Mouse (Mus musculus) spleen, postnatal 36 days (tissue): Measurements from ENCODE around the gene 4930402F06Rik.
A peak's percentile ranks its signal among the peaks of the same experiment; 100 is the strongest.

Experiments
- DNase-seq, 2 experiments: peaks; one replicate each; pipeline ENCODE4 v3.0.0; 2022; ENCODE audit warnings: low spot score in 2 of 2, mixed read lengths in 1 of 2

Gene 4930402F06Rik

DNA sequence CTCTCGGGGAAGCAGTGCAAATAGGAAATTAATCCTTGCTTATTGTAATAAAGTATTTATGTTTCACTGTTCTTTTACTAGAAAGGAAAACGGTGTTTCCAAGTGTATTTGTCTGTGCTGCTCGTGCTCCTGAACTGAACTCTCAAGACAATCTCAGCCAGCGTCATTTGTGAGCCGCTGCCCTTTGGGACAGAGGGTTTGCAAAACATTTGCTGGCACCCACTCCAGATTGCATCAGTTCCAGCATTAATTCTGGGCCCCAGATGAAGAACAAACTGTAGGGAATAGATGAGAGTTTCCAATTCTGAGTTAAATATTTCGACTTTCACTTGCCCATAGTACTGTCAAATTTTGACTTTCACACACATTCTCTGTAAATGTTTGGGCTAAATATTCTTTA is 58.3 kb downstream of the 4930402F06Rik start:
- no peak for DNase-seq

DNA sequence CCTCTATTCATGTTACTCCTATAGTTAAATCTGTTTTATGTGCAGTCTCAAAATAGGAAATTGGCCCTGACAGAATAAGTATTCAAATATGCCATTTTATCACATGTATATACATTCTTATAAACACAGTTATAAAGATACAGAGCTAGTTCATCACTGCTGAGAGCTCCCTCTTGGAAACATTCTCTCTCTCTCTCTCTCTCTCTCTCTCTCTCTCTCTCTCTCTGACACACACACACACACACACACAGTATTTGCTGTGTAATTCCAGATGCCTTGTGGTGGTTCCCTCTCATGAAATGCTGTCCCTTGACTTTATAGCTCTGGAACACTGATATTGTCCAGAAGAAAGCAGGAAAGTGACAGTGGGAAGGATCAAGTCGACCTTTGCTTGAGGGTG is 58.9 kb downstream of the 4930402F06Rik start:
- no peak for DNase-seq

DNA sequence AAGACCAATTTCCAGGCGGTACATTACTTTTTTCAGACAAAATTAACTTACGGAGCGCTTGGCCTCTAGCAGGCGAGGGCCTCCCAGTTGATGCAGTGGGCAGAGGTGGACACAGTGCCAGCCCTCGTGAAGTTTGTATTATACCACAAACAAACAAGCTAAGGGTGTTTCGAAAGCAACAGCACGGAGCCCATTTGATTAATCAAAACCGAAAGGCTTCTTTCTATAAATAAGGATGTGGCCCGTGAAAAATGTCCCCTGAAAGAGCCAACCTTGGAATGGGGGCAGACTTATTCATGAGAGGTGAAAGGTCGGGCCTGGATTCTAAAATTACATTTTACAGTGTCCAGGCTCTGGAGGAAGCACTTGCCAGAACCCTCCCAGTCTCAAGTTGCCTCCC is 59.6 kb downstream of the 4930402F06Rik start:
- no peak for DNase-seq

DNA sequence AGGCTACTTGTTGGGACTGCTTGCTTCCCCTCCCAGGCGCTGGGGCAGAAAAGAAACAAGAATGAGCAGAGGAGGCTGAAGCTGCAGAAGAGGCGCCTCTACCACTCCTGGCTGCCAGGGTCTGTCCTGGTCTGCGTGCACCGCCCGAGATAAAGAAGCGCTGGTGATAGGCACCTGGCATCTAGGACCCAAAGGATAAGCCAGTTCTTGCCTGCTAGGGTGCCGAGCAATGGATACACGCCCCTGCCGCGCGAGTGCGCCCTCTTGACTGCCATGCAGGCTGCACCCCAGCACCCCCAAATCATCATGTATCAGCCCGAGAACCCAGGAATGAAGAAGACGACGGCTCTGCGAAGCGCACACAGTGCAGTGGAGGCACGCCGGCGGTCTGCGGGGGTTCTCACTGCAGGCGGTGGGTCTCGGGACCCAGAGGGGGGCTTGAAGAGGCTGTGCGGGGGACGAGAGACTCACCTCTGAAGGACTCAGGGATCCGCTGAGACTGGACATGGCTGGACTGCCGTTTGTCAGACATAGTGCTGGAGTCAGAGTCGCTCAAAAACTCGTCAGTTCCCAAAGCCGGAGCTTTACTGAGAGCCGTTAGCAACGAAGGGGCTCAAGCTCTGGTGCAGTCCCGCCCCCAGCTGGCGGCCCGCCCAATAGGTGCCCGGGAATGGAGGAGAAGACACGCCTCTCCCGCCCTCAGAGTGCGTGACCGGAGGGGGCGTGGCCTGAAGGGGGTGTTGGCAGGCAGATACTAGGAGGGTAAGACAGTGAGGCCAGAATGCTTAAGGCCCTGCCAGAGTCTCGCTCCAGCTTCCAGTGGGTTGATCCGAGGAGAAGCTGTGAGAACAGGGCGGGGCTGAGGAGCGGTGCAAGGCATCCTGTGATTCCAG is 60.3 kb downstream of the 4930402F06Rik start, which contains the start of gene Stom:
Gene Stom (minus strand): TSS at position 589 of the 893 bp plus-strand sequence.
- DNase-seq, result peak; percentile 99 to 100

DNA sequence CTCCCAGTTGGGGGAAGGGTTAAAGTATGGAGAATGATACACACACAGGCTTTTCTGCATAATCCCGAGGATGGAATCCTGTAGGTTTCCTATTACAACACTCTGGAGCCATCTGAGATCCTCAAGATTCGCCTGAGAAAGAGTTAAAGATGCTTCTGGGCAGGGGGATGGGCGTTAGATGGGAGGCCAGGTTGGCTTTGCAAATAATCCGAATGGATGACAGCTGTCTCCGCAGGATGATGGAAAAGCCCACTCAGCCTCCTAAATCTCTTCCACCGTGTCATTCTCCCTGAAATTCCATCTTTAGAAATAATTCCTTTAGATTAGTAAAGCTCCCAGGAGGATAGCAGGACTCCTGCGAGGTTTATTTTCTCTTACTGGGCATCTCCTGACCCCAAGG is 61.4 kb downstream of the 4930402F06Rik start:
- no peak for DNase-seq

DNA sequence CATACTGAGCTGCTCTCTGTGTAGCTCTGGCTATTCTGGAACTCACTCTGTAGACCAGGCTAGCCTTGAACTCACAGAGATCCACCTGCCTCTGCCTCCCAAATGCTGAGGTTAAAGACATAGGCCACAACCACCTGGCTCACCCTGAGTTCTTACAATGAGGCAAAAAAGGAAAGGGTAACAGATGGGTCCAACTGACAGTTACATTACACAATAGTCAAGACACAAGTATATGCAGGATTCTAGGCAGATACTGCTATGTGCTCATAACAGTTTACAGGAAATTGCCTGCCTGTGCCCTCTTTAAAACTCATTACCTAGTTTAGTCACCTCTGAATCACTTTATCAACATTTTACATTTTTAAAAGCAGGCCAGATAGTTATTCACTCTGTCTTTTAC is 63.3 kb downstream of the 4930402F06Rik start:
- no peak for DNase-seq

DNA sequence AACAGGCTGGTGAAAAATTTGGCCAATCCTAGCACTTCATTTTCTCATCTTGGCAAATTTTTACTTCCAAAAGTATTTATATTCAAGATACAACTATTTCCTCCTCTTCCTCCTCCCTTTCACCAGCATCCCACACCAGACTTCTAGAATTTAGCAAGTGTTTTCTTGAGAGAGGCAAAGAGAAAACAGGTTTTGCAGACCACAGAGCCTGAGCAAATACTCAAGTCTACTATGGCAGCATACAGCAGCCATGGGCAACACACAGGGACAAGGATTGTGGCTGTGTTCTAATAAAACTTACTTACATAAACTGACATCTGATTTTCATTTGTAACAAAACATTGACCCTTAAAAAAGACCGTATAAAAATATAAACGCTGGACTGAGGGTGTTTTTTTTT is 65.8 kb downstream of the 4930402F06Rik start:
- DNase-seq, result no peak

DNA sequence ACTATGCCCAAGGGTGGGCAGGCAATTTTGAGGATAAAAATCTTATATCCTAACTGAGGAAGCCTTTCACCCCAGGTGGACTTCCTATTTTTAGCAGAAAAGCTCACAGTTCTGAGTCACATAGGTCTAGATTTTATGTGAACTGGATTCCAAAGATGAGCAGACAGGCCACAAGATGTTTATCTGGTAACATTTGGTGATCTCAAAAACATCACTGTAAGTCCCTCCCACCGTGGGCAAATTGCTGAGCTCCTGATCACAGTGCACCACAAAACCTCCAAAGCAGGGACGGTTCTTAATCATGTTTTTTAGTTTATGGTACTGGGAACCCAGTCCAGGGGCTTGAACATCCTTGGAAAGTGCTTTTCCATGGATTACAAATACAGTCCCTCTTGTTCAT is 67.9 kb downstream of the 4930402F06Rik start:
- no peak for DNase-seq

DNA sequence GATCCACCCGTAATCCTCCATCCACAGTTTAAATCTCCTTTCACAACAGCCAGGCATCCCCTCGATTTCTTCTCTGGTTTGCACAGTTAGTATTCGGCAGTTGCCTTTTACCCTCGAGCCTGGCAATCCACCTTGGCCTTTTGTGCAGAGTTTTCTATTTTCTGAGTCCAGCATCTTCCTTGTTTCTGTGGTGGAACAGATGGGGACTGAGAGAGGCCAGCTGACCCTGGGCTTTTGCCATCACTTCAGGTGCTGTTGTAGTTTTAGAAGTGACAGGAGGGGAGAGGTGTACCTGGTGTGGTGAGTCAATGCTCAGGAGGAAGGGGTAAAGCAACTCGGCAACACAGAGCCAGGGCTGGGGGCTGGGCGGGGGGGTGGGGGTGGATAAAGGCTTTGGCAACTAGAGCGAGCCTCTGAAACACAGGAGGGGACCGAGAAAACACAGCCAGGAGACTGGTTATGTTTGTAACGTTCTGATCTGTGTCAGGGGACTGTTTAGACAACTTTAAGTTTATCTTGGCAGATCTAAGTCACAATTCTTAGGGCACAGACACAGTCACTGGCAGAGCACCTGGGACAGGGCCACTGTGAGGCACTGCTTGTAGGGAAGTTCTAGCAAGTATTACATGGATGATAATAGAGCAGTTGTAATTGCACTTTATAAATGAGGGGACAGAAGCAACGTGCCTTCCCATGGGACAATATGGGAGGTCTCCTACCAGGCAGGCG is 68.7 kb downstream of the 4930402F06Rik start:
- DNase-seq, result no peak

DNA sequence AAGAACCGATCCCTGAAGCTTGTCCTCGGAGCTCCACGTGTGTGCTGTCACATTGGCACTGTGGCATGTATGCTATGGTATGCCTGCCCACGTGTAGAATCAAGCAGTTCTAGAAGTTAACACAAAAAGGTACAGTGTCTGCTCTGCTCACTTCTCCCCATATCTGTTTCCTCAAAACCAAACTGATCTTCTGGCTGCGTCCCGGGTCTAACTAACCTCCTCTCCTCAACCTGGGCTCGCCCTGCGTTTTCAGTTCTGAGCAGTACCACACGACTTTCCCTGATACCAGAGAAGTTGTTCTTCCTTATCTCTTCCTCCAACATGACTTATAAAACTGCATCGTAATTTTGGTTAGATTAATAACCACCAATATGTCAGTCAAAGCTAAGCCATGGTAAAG is 69.4 kb downstream of the 4930402F06Rik start:
- DNase-seq, result peak; percentile 31 to 53

DNA sequence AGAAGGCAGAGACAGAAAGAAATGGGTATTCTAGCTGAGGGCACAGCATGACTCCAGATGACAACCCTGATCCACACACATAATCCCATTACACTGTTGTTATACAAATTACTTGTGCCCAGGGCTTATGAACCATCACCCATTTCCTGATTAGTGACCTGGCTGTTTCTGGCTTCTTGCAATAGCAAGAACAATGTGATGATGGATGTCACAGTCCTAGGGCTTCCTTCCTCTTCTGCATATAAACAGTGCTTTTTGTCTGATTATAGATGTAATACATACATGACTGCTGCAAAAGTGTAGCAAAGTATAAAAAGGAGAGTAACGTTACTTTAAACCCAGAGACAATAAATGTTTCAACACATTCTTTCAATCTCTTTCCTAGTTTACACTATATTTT is 70.0 kb downstream of the 4930402F06Rik start:
- no peak for DNase-seq

DNA sequence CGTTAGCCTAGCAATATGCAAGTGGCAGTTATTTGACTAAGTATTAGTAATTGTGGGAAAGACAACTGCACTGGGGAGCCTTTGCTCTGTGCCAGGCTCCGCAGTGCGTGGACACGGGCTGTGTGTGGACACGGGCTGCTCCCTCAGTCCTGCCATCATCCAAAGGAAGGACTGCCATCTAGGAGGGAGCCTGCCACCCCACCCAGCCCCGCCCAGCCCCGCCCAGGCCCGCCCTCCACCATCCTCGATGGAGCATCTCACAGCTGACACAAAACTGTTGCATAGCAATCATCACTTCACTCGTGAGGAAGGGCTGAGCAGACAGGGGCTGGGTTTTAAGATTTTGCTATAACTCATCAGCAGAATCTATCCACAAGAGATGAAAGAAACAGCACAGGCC is 71.0 kb downstream of the 4930402F06Rik start:
- DNase-seq, result no peak
